ENCODE assay signal across 28 mouse cellular contexts in genomic region chr9:98366075-98366474, GRCm38 (mm10). TPM values are rescaled to one million over a fixed set of nuclear protein-coding genes. Genes with fewer than 3 reads are reported as not detected.
DNase-seq lines count a peak whose midpoint lies in the region; ATAC-seq and TF ChIP-seq lines count a peak whose summit lies in the region.
"Had no signal": no experiment of that assay in that cellular context is flagged by ENCODE, and none has a peak within 500 bp of the region (broad histone marks: within the 10 kb centered on the region; RNA-seq: fewer than 3 reads in every experiment).

No protein-coding gene starts in this region.

- no peaks in the 10 kb centered on the region for H3K27me3 ChIP-seq in heart, embryonic 11.5 days (ENCODE audit: control insufficient read depth, insufficient read depth, low read length)
- no peaks in the 10 kb centered on the region for H3K27me3 ChIP-seq in intestine, embryonic 15.5 days (replicated peaks)
- H3K27me3 ChIP-seq in intestine, postnatal 0 days (replicated peaks; ENCODE audit: control insufficient read depth, insufficient read depth, low read length), result no peaks in the 10 kb centered on the region
- no peaks in the 10 kb centered on the region for H3K27me3 ChIP-seq in hindbrain, embryonic 14.5 days (ENCODE audit: control insufficient read depth, insufficient read depth, low read length)
- H3K27me3 ChIP-seq: CH12.LX; embryonic facial prominence, embryonic 13.5 days; embryonic facial prominence, embryonic 15.5 days; forebrain, embryonic 12.5 days; Patski had no signal

- no peak for ATAC-seq in heart, embryonic 11.5 days (replicated peaks; ENCODE audit: insufficient number of reproducible peaks, low FRiP score, low TSS enrichment)
- ATAC-seq in intestine, embryonic 15.5 days, result 0 out of 2 replicates have a peak, but pooled peaks have one; percentile 41
- ATAC-seq in intestine, postnatal 0 days, result 0 out of 2 replicates have a peak, but pooled peaks have one; percentile 43
- ATAC-seq in hindbrain, embryonic 14.5 days (ENCODE audit: low FRiP score), result no peak
- ATAC-seq: activated CD4-positive, CD25-positive, alpha-beta regulatory T cell, adult 4 months; CD4-positive, CD25-positive, alpha-beta regulatory T cell, adult 4 months; forebrain, embryonic 14.5 days; forebrain, embryonic 16.5 days; Patski had no signal

- DNase-seq in heart, adult 11 months, result peak; percentile 53
- no peak for DNase-seq in gastrocnemius, postnatal 10 days
- no peak for DNase-seq in hindbrain, embryonic 14.5 days (ENCODE audit: low spot score)
- DNase-seq: adrenal gland, adult 8-10 months; adrenal gland, postnatal 25 days; B cell, adult 2 months; cerebellum, adult 11 months; cerebellum, adult 18-20 months; cerebellum, adult 8-10 months; cerebellum, adult 9-11 months; cerebellum, postnatal 14 days; cerebellum, postnatal 36 days; embryo, embryonic 11 days had no signal

- H3K4me1 ChIP-seq in heart, embryonic 11.5 days (ENCODE audit: control insufficient read depth, insufficient read depth, low read length), result no peaks in the 10 kb centered on the region
- H3K4me1 ChIP-seq in intestine, embryonic 15.5 days (replicated peaks), result 0 out of 2 replicates have a peak, but pooled peaks cover 5% of the 10 kb centered on the region
- no peaks in the 10 kb centered on the region for H3K4me1 ChIP-seq in intestine, postnatal 0 days (replicated peaks; ENCODE audit: control insufficient read depth, insufficient read depth, low read length)
- H3K4me1 ChIP-seq in hindbrain, embryonic 14.5 days (replicated peaks; ENCODE audit: control insufficient read depth, insufficient read depth, low read length), result 0 out of 2 replicates have a peak, but pooled peaks cover 13% of the 10 kb centered on the region
- H3K4me1 ChIP-seq: embryonic facial prominence, embryonic 15.5 days had no signal

- no peak overlapping the region for H3K9ac ChIP-seq in heart, embryonic 11.5 days (ENCODE audit: low read depth, low read length)
- no peak overlapping the region for H3K9ac ChIP-seq in intestine, embryonic 15.5 days
- H3K9ac ChIP-seq in intestine, postnatal 0 days (ENCODE audit: low read depth, low read length), result no peak overlapping the region
- H3K9ac ChIP-seq in hindbrain, embryonic 14.5 days, result no peak overlapping the region
- H3K9ac ChIP-seq: embryonic facial prominence, embryonic 13.5 days; embryonic facial prominence, embryonic 15.5 days; forebrain, embryonic 12.5 days had no signal

- H3K36me3 ChIP-seq in heart, embryonic 11.5 days (ENCODE audit: control insufficient read depth, insufficient read depth, low read length), result no peaks in the 10 kb centered on the region
- H3K36me3 ChIP-seq in intestine, embryonic 15.5 days, result no peaks in the 10 kb centered on the region
- H3K36me3 ChIP-seq in intestine, postnatal 0 days (ENCODE audit: control insufficient read depth, insufficient read depth), result no peaks in the 10 kb centered on the region
- H3K36me3 ChIP-seq in hindbrain, embryonic 14.5 days (replicated peaks; ENCODE audit: control insufficient read depth, insufficient read depth), result no peaks in the 10 kb centered on the region
- H3K36me3 ChIP-seq: embryonic facial prominence, embryonic 13.5 days; embryonic facial prominence, embryonic 15.5 days; forebrain, embryonic 10.5 days; forebrain, embryonic 12.5 days had no signal

- no peaks in the 10 kb centered on the region for H3K9me3 ChIP-seq in heart, embryonic 11.5 days (replicated peaks; ENCODE audit: control insufficient read depth, low read length)
- no peaks in the 10 kb centered on the region for H3K9me3 ChIP-seq in intestine, embryonic 15.5 days
- H3K9me3 ChIP-seq in intestine, postnatal 0 days (ENCODE audit: control insufficient read depth), result no peaks in the 10 kb centered on the region
- H3K9me3 ChIP-seq in hindbrain, embryonic 14.5 days (ENCODE audit: control insufficient read depth, low read length), result no peaks in the 10 kb centered on the region
- H3K9me3 ChIP-seq: embryonic facial prominence, embryonic 13.5 days; embryonic facial prominence, embryonic 15.5 days; forebrain, embryonic 10.5 days; forebrain, embryonic 12.5 days; G1E had no signal

- H3K27ac ChIP-seq in heart, embryonic 11.5 days (ENCODE audit: low read depth, low read length), result no peak overlapping the region
- no peak overlapping the region for H3K27ac ChIP-seq in intestine, embryonic 15.5 days
- no peak overlapping the region for H3K27ac ChIP-seq in intestine, postnatal 0 days (ENCODE audit: low read depth, low read length)
- H3K27ac ChIP-seq in hindbrain, embryonic 14.5 days, result no peak overlapping the region
- H3K27ac ChIP-seq: embryonic facial prominence, embryonic 13.5 days; embryonic facial prominence, embryonic 15.5 days; forebrain, embryonic 10.5 days; forebrain, embryonic 12.5 days had no signal

- 82% methylated on average over 8 of the region's 8 CpGs for WGBS in heart, embryonic 11.5 days (ENCODE audit: insufficient replicate concordance)
- 33% methylated on average over 8 of the region's 8 CpGs for WGBS in intestine, embryonic 15.5 days
- WGBS in intestine, postnatal 0 days, result 31% methylated on average over 8 of the region's 8 CpGs
- 78% methylated on average over 8 of the region's 8 CpGs for WGBS in hindbrain, embryonic 14.5 days

- TF ChIP-seq CTCF in intestine, postnatal 0 days (IDR thresholded peaks at IDR 0.05; ENCODE audit: low read depth), result no peak

- H3K4me3 ChIP-seq in heart, embryonic 11.5 days (ENCODE audit: low read depth, low read length), result no peak overlapping the region
- H3K4me3 ChIP-seq in intestine, embryonic 15.5 days (replicated peaks), result no peak overlapping the region
- H3K4me3 ChIP-seq in intestine, postnatal 0 days (ENCODE audit: low read depth, low read length), result no peak overlapping the region
- H3K4me3 ChIP-seq in hindbrain, embryonic 14.5 days (replicated peaks; ENCODE audit: low read length), result no peak overlapping the region
- H3K4me3 ChIP-seq: embryonic facial prominence, embryonic 13.5 days; embryonic facial prominence, embryonic 15.5 days; erythroblast, embryonic 14.5 days; forebrain, embryonic 10.5 days; forebrain, embryonic 12.5 days had no signal

- no peak overlapping the region for H3K4me2 ChIP-seq in heart, embryonic 11.5 days
- H3K4me2 ChIP-seq in intestine, embryonic 15.5 days (replicated peaks), result no peak overlapping the region
- H3K4me2 ChIP-seq in intestine, postnatal 0 days (replicated peaks; ENCODE audit: low read depth), result no peak overlapping the region
- no peak overlapping the region for H3K4me2 ChIP-seq in hindbrain, embryonic 14.5 days (replicated peaks)
- H3K4me2 ChIP-seq: embryonic facial prominence, embryonic 13.5 days; embryonic facial prominence, embryonic 15.5 days; forebrain, embryonic 12.5 days had no signal

RNA-seq across cellular contexts. Expression of gene Rbp1, which starts 56.7 kb away (rescaled TPM):
- 56.4 and 56.8 TPM in 2 replicates for polyA plus RNA-seq in heart, embryonic 11.5 days (2014; fragmentation: Nextera tagmentation; extraction: Ambion mirVana)
- polyA plus RNA-seq in intestine, embryonic 15.5 days (2015; fragmentation: Nextera tagmentation; extraction: Ambion mirVana), result 62.8 and 66.5 TPM in 2 replicates
- 25.5 and 26.6 TPM in 2 replicates for polyA plus RNA-seq in intestine, postnatal 0 days (2015; fragmentation: Nextera tagmentation; extraction: Ambion mirVana)
- 1 to 10 TPM; 5.9 to 6.9 TPM for total RNA-seq in gastrocnemius, postnatal 10 days (2021)
- 57.7 and 77.1 TPM in 2 replicates for polyA plus RNA-seq in hindbrain, embryonic 14.5 days (2014; fragmentation: Nextera tagmentation; extraction: Ambion mirVana)
- polyA plus RNA-seq: G1E had no signal

Comparison
In these comparisons a context has a peak if more than half of its experiments do, and no peak if none do; other contexts are left out.
1. ATAC-seq: peak in intestine, embryonic 15.5 days (single experiment) and intestine, postnatal 0 days (single experiment); none in heart, embryonic 11.5 days (single experiment) and hindbrain, embryonic 14.5 days (single experiment).